Comparison of ENCODE assay signal across 21 mouse cellular contexts in genomic region chr3:42213163-42213562, GRCm38 (mm10).
"Had no signal": no experiment of that assay in that cellular context is flagged by ENCODE, and none has a peak within 500 bp of the region (broad histone marks: within the 10 kb centered on the region; RNA-seq: fewer than 3 reads in every experiment).

No protein-coding gene starts in this region.

- H3K4me1 ChIP-seq: liver, embryonic 15.5 days; lung, embryonic 15.5 days; megakaryocyte, embryonic 14.5 days; stomach, embryonic 15.5 days had no signal

- H3K4me3 ChIP-seq: liver, embryonic 15.5 days; lung, embryonic 15.5 days; megakaryocyte, embryonic 14.5 days; midbrain, embryonic 13.5 days; midbrain, embryonic 15.5 days; myocyte; neural tube, embryonic 13.5 days; neural tube, embryonic 15.5 days; stomach, embryonic 15.5 days had no signal

- DNase-seq: liver, postnatal 0 days; lung, adult 2 months; lung, postnatal 14 days; right cerebral cortex, adult 18-20 months; right cerebral cortex, postnatal 25 days; right cerebral cortex, postnatal 4 days; spleen, adult 18-20 months; thymus, adult 2 months; thymus, postnatal 25 days; thymus, postnatal 4 days had no signal

- ATAC-seq: liver, postnatal 0 days; midbrain, embryonic 13.5 days; midbrain, embryonic 15.5 days had no signal

- H3K27ac ChIP-seq: liver, embryonic 15.5 days; lung, embryonic 15.5 days; macrophage; midbrain, embryonic 13.5 days; midbrain, embryonic 15.5 days; neural tube, embryonic 13.5 days; neural tube, embryonic 15.5 days; stomach, embryonic 15.5 days; stomach, postnatal 0 days had no signal
